Mouse (Mus musculus): ENCODE measurements at regions not wholly inside any gene's neighbourhood (a gene's known extent, or its start where the extent isn't known, plus 50 kb on each side); places are given as distances from the start of the nearest gene placed in this dataset.

DNA sequence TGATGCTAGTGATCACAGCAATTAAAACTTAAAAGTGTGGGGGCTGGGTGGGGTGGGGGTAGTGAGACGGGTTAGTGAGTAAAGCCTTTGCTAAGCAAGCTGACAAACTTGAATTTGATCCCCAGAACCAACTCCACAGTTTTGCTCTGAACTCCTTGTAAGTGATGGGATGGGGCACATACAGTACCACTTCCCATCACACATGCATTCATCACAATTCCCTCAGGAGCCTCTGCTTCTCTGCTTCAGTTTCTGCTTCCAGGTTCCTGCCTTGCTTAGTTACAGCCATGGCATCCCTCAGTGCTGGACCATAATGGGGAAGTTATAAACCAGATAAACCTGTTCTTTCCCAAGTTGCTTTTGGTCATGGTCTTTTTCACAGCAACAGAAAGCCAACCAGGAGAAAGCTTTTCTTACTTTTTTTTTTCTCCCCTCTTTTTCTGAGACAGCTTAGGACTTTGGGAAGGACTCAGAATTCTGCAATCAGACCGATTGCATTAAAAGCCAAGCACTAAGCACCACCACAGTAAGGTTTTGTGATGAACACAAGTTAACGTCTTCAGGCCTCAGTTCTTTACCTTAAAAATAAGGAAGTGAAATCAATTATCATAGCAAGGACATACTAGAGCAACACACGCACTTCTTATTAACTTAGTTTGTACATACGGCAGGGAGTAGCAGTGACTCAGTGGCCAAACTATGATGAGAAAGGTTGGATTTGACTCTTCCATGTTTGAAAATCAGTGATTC is 176.8 kb upstream of the Cdkn2b start:
- TF ChIP-seq POLR2A (IDR thresholded peaks at IDR 0.05; ENCODE audit: insufficient read depth, low read depth, low read length), result no peak
- TF ChIP-seq CTCF (IDR thresholded peaks at IDR 0.05; ENCODE audit: insufficient read depth, low read depth, low read length), result no peak

All from olfactory bulb, adult 2 months (tissue).